Mouse (Mus musculus) T-helper 2 cell (primary cell): Measurements from ENCODE around the gene Cpne5.
"Not testable (repeated sequence)": the region's sequence is repeated elsewhere in the genome, so short reads cannot be mapped to it uniquely, and the experiment has no call there.

ENCODE experiments used
- in situ Hi-C: fragments of 300-600 bp; cut with MboI, MseI; formaldehyde crosslinking; loops from one replicate; pipeline ENCODE4 v1.15.1; 2025; ENCODE audit warnings: high pct_unique_total_duplicates

Gene Cpne5

DNA sequence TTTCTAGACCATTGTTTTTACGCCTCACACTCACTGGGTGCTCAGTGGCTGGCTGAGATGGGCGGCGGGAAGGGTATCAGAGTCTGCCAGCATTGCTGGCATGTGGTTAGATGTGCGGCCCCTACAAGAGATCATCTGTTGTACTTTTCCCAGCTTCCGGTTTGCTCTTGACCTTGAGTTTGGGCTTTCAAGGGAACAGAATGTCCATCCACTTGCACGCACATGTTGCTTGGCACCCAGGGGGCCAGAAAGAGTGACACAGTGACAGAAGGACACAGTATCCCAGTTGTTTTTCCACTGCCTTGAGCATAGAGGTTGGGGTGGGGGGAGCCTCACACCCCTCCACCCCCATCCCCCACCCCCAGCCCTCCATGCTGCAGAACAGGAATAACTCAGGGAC is 90.2 kb downstream of the Cpne5 start:
- in situ Hi-C loops = no loop called here

GRCm38 (mm10) chr17:29147273-29147672 is 90.7 kb downstream of the Cpne5 start:
- in situ Hi-C loops = no loop called here

DNA sequence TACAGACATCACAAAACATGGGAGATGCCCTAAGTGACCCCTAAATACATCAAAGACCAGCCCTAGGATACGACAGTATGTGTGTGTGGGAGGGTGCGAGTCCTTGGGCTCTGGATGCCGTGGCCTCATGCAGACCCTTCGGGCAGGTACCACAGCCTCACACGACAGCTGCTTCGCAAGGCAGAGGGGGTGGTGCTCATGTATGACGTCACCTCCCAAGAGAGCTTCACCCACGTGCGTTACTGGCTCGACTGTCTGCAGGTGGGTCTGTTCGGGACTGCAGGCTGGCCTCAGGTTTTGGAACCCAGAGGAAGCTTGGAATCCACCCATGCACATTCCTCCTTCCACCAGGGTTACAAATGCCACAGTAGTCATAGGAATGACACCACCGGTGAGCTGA is 92.9 kb downstream of the Cpne5 start:
- in situ Hi-C loops = no loop called here

DNA sequence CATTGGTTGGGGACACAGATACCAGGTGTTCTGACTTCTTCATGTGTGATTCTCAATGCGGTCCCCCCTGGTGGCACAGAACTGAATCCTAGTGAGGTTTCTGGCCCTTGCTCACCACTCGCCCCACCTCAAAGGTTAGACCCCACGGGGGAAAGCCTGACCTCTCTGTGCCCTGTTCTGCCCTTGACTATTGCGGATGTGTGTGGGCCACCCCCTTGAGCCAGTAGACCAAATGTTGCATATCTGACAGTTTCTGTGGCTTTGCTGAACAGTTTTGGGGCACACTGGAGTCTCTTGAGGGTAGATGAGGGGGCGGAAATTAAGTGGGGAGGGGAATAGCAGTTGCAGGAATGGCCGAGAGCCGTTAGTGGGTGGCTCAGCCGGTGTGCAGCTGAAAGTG is 94.7 kb downstream of the Cpne5 start:
- in situ Hi-C loops = no loop called here

DNA sequence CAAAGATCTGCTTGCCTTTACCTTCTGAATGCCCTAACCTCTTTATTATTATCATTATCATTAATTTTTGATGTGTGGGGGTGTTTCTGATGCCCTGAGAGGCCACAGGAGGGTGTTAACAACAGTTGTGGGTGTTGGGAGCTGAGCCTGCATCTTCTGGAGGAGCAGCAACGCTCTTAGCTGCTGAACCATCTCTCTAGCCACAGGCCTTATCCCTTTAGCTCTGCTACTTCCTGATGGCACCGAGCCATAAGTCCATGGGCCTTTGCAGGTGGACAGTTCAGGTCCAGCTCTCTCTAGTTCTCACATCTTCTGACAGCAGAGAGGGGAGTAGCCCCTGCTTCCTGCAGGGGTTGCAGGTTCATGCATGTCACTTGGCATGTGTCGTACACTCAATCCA is 96.4 kb downstream of the Cpne5 start:
- in situ Hi-C loops = no loop called here

GRCm38 (mm10) chr17:29137906-29138305 is 100.1 kb downstream of the Cpne5 start:
- in situ Hi-C loops = no loop called here

GRCm38 (mm10) chr17:29136236-29136635 is 101.7 kb downstream of the Cpne5 start:
- in situ Hi-C loops = no loop called here

GRCm38 (mm10) chr17:29135066-29135465 is 102.9 kb downstream of the Cpne5 start:
- in situ Hi-C loops = no loop called here

DNA sequence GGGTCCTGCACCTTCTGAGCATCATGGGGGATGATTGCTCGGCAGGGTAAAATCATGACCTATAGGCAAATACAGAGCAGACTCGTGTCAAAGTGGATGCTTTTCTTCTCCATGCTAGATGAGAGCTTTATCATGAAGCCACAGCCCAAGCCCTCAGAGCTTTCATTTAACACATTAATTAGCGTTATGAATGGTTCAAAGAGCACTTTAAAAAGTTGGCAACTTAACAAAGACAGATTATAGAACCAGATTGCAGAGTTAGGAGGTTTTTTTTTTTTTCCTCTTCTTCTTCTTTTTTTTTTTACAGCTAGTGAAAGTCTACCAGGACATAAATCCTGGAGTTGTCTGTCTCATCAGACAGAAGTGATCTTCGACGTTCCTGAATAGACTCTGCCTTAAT is 108.6 kb downstream of the Cpne5 start:
- in situ Hi-C loops = no loop called here

- in situ Hi-C loops = no loop called here
Measured at GRCm38 (mm10) chr17:29126561-29126960, 111.4 kb downstream of the Cpne5 start.

DNA sequence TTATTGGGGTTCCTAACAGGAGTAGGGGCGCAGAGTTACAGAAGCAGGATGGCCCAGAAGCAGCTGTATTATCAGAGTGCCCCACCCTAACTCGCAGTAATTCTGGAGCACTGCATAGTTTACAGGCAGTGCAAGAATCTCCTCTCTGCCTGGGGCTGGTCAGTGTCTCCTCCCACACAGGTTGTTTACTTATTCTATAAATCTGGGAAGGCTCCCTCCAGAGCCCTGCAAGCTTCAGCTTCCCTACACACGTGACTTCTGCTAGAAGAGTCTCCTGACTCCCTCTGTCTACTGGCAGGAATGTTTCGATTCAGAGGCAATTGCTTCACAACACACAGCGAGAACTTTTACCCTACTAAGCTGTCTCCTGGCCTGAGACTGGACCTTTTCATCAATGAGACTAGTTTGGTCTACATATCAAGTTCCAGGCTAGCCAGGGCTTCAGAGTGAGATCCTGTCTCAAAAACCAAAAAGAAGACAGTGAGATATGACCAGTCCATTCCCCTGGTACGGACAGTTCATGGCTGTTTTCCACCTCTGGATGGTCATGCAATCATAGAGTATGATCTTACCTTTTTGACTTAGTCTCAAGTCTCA is 114.3 kb downstream of the Cpne5 start:
- in situ Hi-C loops = no loop called here

DNA sequence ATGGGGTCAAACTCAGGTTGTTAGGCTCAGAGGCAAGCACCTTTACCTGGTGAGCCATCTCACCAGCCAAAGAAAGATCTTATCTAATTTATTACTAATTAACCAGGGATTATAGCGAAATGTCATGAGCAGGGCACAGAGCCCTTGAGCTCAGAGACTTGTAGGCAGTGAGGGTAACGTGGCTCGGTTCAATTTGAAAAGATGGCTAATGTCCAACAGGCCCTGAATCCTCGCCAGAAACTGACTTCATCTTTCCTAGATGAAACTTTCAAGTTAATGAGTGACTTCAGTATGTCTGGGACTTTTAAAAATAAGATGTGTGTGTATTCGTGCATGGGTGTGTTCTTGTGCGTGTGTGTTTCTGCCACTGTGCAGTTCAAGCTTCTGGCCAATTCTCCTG is 115.2 kb downstream of the Cpne5 start:
- in situ Hi-C loops = no loop called here

- in situ Hi-C loops = no loop called here
Measured at GRCm38 (mm10) chr17:29120666-29121065, 117.3 kb downstream of the Cpne5 start.

DNA sequence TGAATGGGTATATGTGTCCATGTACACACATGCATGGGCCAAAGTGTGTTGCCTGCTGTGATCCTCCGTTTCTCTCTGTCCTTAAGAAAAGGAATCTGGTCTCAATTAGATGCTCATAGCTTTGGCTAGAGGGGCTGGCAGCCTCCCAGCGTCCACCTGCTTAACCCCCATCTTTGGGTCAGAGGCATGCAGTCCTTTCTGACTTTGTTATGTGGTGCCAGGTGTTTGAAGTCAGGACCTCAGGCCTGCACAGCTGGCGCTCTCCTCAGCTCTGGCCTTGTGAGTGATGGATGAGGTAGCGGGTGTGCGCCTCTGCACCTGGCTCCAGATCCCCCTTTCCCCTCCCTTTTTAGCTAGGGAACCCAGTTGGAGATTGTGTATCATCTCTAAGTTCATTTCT is 119.9 kb downstream of the Cpne5 start:
- in situ Hi-C loops = no loop called here

- in situ Hi-C loops = no loop called here
Measured at GRCm38 (mm10) chr17:29117006-29117648, 120.8 kb downstream of the Cpne5 start.

GRCm38 (mm10) chr17:29116023-29116422 is 121.9 kb downstream of the Cpne5 start:
- in situ Hi-C loops = no loop called here

DNA sequence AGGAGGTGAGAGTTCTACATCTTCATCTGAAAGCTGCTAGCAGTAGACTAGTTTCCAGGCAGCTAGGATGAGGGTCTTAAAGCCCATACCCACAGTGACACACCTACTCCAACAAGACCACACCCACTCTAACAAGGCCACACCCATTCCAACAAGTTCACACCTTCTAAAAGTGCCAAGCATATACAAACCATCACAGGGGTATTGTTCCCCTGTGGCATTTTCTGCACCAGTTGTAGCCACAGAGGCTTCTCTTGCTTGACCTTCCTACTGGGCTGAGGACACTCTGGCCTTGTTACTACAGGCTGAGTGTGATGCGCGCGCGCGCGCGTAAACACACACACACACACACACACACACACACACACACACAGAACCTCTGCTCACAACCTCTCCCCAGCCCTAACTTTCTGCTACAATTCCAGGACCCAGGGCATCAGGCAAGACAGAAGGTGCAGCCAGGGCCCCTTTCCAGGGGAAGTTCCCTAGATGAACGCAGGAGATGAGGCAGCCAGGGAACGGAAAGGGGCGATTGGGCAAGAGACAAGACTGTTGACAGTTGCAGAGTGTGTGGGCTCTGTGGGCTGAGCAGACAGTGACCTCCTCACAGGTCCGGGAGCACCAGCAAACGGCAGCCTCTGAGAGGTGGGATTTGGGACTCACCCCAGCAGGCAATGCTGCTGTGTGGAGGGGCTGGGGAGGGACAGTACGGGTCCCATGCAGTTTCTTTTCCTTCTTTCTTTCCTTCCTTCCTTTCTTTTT is 124.2 kb downstream of the Cpne5 start, which contains the start of gene Rab44:
Gene Rab44, plus strand, starts transcription at position 555 of the 762 bp plus-strand sequence.
- in situ Hi-C loops = no loop called here

DNA sequence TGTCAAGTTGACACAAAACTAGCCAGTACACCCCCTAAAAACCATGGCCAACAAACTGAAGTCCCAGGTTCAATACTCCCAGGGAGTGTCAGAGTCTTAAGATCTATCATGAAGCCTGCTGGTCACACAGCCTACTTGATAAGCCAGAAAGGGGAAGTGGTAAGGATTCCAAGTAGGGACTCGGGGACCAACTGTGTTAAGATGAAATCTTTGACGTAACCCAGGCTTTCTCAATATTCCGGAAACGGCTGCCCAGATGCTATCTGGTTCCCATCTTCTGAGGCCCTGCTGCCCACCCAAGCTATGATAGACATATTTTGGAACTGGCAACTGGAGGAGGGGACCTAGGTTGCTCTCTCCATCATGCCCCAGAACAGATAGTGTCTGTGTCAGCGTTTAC is 126.6 kb downstream of the Cpne5 start:
- in situ Hi-C loops = no loop called here

GRCm38 (mm10) chr17:29110356-29110755 is 127.6 kb downstream of the Cpne5 start:
- in situ Hi-C loops = not testable (repeated sequence)
